Mouse (Mus musculus) kidney, adult 18-20 months (tissue): ENCODE measurements around the gene Gm9922.
A peak's percentile ranks its signal among the peaks of the same experiment; 100 is the strongest.

Source experiments
- DNase-seq: peaks from one replicate; pipeline ENCODE4 v3.0.0; 2021

The Gm9922 gene

DNA sequence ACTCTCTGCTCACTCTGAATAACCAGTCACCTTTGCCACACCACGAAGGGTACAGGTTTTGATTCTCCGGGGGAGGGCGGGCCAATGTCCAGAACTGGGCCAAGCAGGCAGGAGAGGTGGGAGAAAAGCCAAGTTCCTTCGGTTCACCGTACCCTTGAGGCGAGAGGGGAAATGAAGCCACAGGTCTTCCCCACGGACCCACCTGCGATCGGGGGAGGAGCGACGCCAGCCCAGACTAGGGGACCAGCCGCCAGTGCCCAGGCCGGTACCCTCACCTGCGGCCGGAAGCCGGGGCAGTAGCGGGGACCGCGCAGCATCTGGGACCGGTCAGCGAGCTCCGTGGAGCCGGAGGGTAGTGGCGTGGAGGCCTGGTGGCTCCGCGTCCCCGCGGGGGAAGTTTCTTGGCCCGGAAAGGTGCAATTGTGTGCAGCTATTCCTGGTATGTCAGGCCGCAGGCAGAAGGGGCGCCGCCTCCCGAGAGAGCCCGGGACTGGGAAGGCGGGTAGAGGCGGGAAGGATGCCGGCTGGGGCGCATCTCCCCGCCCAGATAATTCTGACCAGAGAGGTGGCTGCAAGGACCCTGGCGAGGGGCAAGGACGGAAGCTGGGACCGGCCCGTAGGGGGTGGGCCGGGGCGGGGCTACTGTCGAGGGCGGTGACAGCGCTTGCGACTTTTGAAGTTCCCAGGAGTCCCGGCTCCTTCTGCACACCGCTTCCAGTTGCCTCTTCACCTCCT, at the start of gene Gm9922, which contains the start of gene Lmo7:
TSS of gene Gm9922 (minus strand) at position 578 of the 735 bp plus-strand sequence.
TSS of gene Lmo7 (plus strand) at position 721 of the 735 bp plus-strand sequence.
- DNase-seq: peak; percentile 90

DNA sequence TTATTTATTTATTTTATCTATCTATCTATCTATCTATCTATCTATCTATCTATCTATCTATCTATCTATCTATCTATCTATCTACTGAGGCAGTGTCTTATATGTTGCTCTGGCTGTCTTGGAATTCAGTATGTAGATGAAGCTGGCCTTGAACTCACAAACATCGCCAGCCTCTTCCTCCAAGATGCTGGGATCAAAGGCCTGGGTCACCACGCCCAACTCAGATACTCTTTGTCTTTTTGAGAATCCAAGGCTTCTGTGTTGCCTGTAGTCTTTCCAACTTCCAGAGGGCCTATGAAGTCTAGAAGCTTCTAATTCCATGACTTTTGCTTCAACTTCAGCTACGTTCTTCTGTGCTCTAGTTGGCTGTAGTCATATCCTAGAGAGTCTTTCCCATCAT, 48.8 kb upstream of the Gm9922 start:
- no peak for DNase-seq

GRCm38 (mm10) chr14:101777129-101777493, 47.5 kb upstream of the Gm9922 start:
- no peak for DNase-seq

DNA sequence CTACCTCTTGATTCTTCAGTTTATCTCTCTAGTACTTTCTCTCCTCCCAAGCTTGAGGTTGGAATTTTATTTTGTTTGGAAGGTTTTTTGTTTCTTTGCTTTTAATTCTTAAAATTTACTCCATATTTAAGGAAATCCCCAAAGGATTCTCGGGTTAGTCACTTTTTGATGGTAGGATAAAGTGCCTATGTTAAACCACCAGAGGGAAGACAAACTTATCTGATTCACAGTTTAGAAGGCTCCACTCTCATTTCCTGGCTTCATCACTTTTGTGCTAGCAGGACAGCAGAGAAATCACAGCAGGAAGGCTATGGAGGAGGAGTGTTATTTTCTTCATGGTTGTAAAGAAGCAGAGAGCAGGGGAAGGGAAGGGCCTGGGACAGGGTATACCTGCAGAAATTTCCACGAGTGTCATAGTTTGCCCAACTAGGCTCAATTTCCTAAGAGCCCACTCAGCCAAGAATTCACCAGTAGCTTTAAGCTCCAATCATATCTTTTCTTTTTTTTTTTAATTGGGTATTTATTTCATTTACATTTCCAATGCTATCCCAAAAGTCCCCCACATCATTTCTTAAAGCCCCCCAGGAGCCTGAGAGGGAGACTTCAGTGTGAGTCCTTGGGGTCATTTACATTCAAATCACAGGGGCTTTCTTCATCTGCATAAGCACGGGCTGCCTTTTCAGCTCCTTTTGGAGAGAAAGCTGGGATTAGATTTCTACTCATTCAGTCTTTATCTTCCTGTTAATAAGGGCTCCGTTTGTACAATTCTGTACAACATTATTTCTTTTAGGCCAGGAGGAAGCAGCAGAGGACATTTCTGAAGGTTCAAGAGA, 46.9 kb upstream of the Gm9922 start:
- DNase-seq: no peak

DNA sequence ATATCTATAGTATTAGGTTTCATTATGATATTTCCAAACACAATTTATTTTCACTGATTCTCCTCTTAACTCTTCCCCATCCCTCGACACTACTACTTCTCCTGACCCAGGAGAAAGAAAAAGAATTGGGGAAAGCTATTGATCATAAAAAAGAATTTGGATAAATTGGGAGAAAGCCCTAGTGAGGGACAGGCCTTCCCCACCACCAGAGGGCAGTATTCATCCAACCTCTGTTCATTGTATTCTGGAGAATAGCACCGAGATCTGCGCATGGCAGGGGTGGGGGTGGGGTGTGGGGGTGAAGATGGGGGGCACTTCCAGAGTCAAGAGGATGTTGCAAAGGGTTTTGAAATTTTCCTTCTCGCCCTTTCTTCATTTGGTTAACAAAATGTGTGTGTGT, 45.0 kb upstream of the Gm9922 start:
- DNase-seq: peak; percentile 25

- DNase-seq: no peak
These were observed 42.1 kb upstream of the Gm9922 start for GRCm38 (mm10) chr14:101771756-101772155.

DNA sequence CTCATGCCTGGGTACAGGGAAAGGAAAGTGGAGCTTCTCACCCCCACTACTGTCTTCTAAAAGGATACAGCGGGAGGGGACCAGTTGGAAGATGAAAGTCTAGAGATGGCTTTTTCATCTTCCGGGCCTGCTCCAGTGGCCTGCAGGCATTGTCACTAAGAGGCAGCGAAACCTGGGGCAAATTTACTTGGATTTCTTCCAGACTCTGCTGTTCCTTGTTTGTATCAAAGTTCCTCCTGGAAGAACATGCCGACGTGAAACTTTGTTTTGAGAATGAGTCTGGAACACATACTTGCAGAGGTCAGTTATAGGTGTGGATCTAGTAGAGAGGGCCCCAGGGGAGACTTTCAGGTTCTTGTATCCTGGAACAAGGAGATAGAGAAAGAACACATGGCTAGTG, 41.7 kb upstream of the Gm9922 start:
- peak; percentile 21 for DNase-seq

DNA sequence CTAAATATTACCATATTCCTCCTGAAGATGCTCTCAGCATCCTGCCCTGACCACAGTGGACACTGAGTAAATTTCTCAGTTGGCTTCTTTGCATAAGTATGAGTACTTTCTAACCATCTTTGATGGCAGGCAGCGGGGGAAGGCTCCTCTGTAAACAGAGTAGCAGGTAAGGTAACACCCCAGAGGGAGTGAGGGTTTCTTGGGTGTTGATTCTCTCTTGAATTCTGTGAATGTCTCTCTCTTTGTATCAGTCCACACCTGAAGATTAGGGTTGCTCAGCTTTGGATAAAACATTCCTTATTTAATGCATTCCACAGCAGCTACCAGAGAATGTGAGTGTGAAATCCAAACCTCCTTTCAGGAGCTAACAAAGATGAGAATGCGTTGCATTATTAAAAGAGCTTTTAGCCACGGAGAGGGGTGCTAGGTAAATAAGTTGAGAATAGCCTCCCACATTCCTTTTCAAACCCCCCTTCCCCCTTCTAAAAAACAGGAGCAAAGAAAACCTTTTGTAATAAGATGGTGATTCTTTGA, 34.2 kb upstream of the Gm9922 start:
- DNase-seq: no peak

- DNase-seq: no peak
These were observed 32.7 kb upstream of the Gm9922 start for GRCm38 (mm10) chr14:101762267-101762666.

GRCm38 (mm10) chr14:101755425-101755824, 25.8 kb upstream of the Gm9922 start:
- DNase-seq: no peak

DNA sequence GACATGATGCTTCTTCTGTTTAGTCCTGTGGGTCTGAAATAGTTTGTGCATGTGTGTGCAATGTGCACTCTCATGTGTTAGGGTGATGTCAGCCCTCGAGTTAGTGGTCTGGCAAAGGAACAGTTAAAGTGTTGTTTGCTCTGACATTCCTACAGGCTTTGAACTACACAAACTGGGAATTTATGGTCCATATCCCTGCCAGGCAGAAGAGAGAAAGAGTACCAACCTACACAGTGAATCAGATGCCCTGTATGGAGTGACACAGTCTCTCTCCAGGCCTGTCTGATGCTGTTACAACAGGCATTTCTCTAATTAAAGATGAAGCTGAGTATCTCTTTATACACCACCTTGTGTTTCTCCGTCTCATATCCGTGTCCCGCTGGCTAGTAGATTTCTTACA, 21.3 kb upstream of the Gm9922 start:
- no peak for DNase-seq

GRCm38 (mm10) chr14:101748436-101748835, 18.8 kb upstream of the Gm9922 start:
- no peak for DNase-seq

- DNase-seq: no peak
These were observed 18.2 kb upstream of the Gm9922 start for GRCm38 (mm10) chr14:101747811-101748210.

GRCm38 (mm10) chr14:101746635-101747034, 17.0 kb upstream of the Gm9922 start:
- no peak for DNase-seq

GRCm38 (mm10) chr14:101737501-101737900, 7.9 kb upstream of the Gm9922 start:
- DNase-seq: no peak

DNA sequence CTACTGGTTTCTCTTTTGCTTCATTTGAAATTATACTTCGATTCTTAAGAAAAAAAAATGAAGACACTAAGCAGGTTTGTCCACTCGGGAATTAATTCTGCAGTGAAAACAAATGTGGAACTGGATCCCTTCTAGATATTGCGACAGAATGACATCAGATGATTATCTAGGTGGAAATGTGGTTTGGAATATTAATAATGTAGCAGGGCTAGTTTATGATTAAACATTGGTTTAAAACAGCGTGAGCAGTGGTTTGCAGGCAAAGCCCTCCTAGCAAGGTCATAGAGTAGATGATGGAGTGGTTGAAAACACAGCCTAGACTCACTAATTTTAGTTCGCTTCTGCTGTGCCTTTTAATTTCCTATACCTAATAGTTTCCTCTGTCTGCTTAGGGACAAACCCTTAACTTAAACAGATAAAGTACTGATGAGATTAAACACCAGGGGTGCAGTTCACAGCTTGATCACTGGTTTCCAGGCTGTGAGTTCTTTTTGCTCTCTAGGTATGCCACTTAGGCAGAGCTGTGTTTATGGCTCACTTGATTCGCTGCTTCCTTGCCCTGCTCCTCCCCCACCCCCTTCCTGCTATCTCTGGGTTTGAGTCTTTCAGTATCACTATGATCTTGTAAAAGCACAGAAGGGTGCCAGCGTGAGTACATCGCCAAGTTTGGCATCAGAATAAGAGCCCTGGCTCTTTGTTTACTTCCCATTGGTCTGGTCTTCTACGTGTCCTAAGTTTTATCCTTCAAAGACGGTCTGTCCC, 4.1 kb upstream of the Gm9922 start:
- no peak for DNase-seq

GRCm38 (mm10) chr14:101729972-101730692, 518 bp upstream of the Gm9922 start:
- no peak for DNase-seq

DNA sequence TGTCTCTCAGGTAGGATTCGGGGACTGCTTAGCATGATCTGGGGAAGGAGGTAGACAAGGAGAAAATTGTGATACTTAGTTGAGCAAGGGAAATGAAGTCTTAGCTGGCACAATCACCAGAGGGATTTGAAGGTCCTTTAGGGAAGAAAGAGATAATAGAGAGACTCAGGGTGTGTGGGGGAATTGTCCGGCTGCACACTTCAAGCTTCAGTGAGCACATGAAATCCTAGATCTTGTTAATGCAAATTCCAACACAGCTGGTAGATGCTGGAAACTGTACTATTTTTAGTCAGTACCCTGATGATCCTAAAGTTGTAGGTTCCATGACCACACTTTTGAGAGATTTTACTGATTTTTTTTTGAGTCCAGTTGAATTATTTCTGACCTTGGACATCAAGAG, 15.2 kb downstream of the Gm9922 start:
- no peak for DNase-seq

DNA sequence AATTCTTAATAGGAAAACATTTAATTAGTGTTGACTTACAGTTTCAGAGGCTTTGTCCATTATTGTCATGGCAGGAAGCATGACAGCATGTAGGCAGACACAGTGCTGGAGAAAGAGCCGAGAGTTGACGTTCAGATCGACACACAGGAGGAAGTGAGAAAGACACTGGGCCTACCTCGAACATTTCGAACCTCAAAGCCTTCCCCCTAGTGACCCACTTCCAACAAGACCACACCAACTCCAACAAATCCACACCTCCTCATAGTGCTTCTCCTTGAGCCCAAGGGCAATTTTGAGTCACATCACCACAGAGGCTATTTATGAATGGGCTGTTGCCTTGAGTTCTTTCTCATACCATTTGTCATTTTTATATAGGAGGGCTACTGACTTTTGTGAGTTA, 22.5 kb downstream of the Gm9922 start:
- no peak for DNase-seq

DNA sequence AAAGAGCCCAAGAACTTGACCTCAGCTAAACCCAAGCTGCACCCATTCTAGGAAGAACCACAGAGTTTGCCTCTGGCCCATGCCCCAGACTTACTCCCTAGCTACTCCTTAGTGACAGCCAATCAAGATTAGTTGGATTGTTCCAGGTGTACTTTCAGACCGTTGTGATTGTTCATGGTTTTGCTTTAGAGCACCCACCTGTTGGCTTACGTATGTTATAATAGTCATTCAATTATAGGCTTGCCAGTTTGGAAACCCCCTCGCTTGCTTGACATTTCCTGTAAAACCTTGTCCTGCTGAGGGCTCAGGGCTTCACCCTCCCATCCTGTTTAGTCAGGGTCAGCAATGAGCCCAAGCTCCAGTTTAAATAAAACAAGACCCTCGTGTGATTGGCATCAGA, 25.1 kb downstream of the Gm9922 start:
- DNase-seq: no peak

GRCm38 (mm10) chr14:101688406-101688805, 41.2 kb downstream of the Gm9922 start:
- no peak for DNase-seq

DNA sequence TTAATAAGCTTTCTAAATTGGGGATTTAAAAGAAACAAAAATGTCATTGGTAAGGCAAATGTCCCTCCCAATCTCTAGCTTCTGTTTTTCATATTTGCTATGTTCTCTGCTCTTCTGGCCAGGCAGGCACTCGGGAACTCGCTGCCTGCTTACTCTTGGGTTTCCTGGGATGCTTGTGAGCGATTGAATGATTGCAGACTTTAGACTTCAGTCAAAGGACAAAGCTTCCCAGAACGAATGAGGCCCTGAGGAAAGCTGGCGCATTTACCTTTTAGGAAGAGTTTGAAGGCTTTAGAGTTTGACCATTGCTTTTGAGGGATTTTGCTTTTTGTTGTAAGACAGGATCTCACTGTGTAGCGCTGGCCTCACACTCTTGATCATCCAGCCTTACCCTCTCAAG, 41.9 kb downstream of the Gm9922 start:
- DNase-seq: peak; percentile 26
